Mouse (Mus musculus): Measurements from ENCODE around the gene Wwtr1. TPM values are rescaled to one million over a fixed set of nuclear protein-coding genes. Genes with fewer than 3 reads are reported as not detected.

Wwtr1 gene
- total RNA-seq, 1 experiment from 2014 or later, result 46.8 TPM

- DNase-seq, result no peak
Measured at GRCm38 (mm10) chr3:57558761-57559160, 16.9 kb downstream of the Wwtr1 start.

DNA sequence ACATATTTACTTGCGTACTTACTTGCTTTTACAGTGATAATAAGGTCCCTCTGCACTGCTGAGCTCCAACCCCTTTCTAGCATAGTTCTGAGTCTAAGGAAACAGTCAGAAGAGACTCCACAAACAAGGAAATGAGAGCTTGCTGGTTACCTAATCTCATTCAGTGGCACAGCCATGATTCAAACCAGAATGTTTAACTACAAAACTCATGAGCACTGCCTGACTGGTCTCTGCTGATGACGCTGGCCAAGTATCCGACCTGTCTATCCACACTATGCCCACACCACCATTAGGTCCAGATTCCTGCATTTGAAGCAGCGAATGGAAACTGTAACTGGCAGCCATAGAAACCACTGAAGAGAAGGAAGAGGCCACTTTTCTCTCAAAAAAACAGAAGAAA is 18.3 kb downstream of the Wwtr1 start:
- no peak for DNase-seq

DNA sequence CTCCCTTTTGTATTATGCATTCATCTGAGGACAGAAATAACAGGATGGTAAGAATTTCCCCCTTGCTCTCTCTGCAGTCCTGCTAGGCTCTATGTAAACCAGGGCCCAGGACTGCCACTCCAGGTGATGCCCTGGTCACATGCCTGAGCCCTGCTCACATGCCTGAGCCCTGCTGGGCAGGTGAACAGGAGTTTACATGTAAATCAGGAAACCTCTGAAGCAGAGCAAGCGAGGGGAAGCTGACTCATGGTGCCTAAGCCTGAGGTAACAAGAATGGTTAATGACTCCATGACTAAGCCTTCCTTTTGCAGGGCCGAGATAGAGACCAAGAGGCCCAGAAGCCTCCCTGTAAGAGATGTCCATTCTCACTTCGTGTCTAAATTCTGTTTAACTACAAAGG is 20.1 kb downstream of the Wwtr1 start:
- no peak for DNase-seq

DNA sequence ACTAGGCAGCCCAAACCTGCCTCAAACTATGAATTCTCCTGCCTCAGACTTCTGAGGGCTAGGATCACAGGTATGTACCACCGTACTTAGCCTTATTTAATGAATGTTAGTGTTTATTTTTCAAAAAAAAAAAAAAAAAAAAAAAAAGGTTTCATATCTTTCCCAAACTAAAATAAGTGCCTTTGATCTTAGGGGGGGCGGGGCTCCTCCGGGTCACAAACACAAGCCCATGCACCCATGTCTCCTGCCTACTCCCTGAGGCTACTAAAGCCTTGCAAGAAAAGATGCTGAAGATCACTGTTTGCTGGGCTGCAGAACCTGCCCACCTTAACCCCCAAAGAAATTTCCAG is 20.8 kb downstream of the Wwtr1 start:
- DNase-seq, result no peak

DNA sequence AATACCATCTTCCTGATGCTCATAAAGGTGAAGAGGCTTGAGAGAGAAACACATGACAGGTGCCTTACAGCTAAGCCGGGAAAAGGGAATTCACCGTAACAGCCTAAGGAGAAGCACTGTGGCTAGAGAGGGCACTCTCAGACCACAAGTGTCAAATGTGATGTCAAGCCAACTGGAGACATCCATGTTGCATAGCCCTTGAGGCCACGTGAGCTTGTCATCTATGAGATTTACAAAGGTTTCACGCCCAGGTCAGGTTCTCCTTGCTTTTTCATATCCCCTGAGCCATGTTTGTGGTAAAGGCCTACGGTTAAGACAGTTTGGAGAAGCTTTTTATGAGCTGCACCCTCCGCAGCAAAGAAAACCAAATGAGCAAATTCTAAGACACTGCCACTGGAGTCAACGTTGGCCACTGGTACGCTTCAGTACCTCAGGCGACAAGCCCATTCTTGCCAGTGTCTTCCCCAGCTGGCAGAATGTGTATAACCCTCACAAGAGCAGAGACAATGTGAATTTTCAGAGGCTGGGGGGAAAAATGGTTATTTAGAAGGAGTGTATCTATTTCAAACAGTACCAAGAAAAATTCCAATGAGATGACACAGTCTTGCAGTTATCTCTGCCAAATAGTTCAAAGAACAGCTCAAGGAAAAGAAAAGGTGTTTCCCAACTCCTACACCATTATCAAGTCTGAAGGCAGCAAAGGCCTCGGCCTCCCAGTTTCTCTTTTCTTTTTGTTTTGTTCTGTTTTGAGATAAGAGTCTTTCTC is 21.4 kb downstream of the Wwtr1 start:
- no peak for DNase-seq

GRCm38 (mm10) chr3:57553108-57553507 is 22.6 kb downstream of the Wwtr1 start:
- DNase-seq, result no peak

- no peak for DNase-seq
Measured at GRCm38 (mm10) chr3:57551210-57551609, 24.5 kb downstream of the Wwtr1 start.

GRCm38 (mm10) chr3:57550468-57551185 is 25.1 kb downstream of the Wwtr1 start:
- DNase-seq, result no peak

DNA sequence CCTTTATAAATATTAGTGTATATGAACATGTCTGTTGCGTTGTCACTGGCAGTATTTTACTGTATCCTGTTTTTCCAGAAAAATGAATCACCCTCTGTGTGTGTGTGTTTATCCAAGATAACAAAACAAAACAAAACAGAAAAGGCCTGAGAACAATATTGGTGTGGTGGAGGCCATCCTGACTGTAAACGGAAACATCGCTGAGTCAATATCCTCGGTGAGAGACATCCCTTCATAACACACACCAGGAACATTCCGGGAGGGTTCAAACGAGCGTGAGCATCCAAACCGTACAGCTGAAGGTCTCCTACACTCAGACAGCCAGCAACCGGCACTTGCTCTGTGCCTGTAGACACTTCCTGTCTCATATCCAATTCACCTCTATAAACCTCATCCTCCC is 31.6 kb downstream of the Wwtr1 start:
- DNase-seq, result peak; percentile 16

- no peak for DNase-seq
Measured at GRCm38 (mm10) chr3:57542848-57543380, 32.8 kb downstream of the Wwtr1 start.

- no peak for DNase-seq
Measured at GRCm38 (mm10) chr3:57541205-57541604, 34.5 kb downstream of the Wwtr1 start.

GRCm38 (mm10) chr3:57540474-57540873 is 35.2 kb downstream of the Wwtr1 start:
- no peak for DNase-seq

DNA sequence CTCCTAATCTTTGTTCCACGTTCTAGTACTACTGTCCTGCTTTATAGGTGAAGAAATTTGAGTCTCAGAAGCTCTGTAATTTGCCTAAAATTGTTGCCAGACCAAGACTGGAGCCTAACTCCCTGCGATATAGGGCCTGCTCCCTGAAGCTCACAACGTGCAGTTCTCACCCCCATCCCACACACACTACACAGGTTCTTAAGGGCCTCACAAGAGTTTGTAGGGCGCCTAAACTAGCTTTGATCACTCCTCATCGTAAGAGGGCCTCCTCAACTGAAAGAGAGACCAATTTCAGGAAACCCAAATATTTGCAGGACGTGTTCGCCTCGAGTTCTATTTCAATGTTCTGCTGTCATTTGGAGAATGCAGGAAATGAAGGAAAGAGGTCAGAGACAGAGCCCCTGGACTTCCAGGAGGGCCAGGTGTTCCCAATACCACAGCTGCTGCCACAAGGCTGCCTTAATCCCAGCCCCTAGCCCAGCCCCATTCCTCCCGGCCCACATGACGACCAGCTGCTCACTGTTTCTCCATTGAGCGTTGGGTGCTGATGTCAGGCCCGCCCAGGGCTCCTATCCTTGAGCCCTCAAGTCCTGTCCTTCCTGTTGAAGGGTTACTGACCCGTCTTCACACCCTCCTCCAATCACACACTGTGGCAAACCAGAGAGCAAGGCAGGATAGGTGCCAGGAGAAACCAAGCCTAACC is 40.1 kb downstream of the Wwtr1 start:
- DNase-seq, result no peak

DNA sequence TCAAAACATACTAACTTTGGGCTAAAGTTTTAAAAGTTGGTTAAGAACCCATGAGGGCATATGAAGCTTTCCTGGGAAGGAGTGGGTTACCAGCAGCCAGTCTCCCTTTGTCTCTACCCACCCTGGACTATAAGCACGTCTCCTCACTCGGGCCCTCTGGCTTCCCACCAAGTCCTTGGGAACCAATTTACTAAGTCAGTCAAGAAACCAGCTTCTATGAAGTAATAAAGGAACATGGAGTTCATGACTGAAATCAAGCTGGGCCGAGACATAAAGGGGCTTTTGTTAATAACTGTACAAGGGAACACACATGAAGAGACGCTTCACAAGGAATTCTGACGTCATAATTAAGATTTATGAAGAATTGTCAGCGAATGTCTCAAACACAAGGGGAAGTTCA is 41.3 kb downstream of the Wwtr1 start:
- peak; percentile 28 for DNase-seq

GRCm38 (mm10) chr3:57533876-57534275 is 41.8 kb downstream of the Wwtr1 start:
- no peak for DNase-seq

- no peak for DNase-seq
Measured at GRCm38 (mm10) chr3:57532991-57533725, 42.6 kb downstream of the Wwtr1 start.

- no peak for DNase-seq
Measured at GRCm38 (mm10) chr3:57530836-57531235, 44.9 kb downstream of the Wwtr1 start.

DNA sequence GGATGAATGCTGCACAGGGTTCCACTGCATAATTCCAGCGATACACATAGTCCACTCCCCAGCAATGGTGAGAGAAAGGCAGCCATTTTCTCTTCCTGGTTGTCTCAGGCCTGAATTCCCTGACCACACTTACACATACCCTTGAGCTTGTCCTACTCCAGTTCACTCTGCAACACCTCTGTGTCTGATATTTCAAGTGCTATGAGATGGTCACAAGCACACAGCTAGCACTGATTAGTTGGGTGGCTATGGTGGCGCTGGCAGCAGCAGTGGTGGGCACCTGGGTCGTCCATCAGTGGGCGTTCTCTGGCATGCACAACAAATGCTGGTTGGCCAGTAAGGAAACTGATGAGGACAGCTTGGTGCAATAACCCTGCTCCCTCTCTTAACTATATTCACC is 45.5 kb downstream of the Wwtr1 start:
- DNase-seq, result no peak

DNA sequence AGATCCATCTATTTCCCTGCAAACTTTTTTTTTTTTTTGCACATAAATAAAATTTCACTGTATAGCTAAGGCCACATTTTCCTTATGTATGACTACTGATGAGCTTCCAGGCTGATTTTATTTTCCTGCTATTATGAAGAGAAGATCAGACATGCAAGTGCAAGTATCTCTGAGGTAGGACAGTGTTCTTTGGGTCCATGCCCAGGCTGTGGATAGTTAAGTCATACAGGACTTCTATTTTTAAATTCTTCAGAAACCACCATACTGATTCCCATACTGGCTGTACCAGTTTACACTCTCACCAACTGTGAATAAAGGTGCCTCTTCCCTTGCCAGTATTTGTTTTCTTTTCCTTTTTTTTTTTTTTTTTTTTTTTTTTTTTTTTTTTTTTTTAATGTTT is 48.6 kb downstream of the Wwtr1 start:
- no peak for DNase-seq

DNA sequence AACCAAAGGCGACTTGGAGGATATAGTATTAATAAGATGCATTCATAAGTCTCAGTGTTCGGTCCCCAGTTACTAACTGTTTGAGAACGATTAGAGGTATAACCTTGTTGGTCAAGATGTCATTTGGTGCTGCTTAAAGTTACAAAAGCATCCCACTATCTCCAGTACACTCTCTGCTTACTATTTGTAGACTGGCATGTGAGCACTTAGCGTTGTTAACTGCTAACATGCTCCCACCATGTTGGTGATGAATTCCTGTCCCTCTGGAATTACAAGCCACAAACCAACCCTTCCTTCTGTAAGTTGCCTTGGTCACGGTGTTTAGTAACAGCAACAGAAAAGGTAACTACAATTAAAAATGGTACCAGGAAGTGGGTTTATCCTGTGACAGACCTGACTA is 52.6 kb downstream of the Wwtr1 start:
- DNase-seq, result no peak

GRCm38 (mm10) chr3:57521876-57522275 is 53.8 kb downstream of the Wwtr1 start:
- no peak for DNase-seq

- DNase-seq, result no peak
Measured at GRCm38 (mm10) chr3:57519995-57520394, 55.7 kb downstream of the Wwtr1 start.

Measured in adrenal gland, postnatal 14 days (tissue).